ENCODE assay signal across 2 mouse cellular contexts in the genomic region with DNA sequence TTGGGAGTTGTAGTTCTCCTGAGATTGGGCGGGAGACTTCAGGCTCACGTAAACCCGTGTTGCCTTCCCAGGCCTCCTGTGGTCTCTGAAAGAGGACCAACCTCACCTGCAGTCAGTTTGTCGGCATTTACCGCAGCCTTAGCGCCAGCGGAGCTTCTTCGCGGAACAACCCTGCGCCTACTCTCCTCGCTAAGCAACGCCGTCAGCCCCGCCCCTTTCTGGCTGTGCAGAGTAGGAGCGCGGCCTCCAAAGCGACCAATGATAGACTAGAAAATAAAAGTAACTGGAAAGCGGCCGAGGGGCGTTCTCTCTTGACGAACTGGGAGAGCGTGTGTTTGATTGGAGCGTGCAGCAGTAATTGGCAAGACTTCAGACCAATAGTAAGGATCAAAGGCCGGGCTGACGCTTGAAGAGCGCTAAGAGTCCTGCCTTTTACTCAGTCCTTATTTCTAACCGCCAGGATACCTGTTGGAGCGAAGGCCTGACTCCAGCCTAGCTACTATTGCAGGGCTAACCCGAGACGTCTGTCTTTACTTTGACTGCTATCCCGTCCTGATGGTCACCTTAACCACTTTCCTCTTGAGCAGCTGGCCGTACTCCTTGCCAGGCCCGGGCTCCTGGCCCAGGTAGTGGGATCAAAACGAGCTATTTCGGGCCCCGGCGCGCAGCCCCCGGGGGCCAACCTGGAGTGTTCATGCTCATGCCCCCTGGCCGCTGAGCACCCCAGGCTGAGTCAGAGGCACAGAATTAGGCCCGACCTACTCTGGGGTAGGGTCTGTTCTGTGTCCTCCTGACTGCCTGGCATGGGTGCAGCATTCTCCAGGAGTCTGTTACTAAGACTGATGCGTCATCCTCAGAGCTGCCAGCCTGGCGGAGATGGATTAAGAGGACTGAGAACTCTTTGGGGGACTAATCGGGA.
TF ChIP-seq lines count a peak whose summit lies in the region.

Gene Hspb6 (plus strand): TSS at position 77 of the 919 bp plus-strand sequence.
Gene Proser3 (minus strand): TSS at position 198 of the 919 bp plus-strand sequence.

TF ChIP-seq in C2C12, 6 proteins besides CTCF, POLR2A, EP300 and RAD21 (continued from another document):
- no peak for TF ChIP-seq FOSL1 (IDR thresholded peaks at IDR 0.05; ENCODE audit: insufficient read depth, low read length, poor library complexity, severe bottlenecking)
- TF ChIP-seq USF1 (IDR thresholded peaks at IDR 0.05; ENCODE audit: low read depth) = no peak
- TF ChIP-seq MYOD1 (IDR thresholded peaks at IDR 0.05; ENCODE audit: control insufficient read depth, insufficient read length, low read depth) = no peak
- no peak for TF ChIP-seq CEBPB (IDR thresholded peaks at IDR 0.05; ENCODE audit: low read depth)
- no peak for TF ChIP-seq MYOG (IDR thresholded peaks at IDR 0.05; ENCODE audit: control insufficient read depth, extremely low read depth, insufficient read length)

TF ChIP-seq in myocyte, 11 proteins besides CTCF, POLR2A, EP300 and RAD21 (continued from another document):
- TF ChIP-seq CEBPB (IDR thresholded peaks at IDR 0.05; ENCODE audit: insufficient read depth, poor library complexity, severe bottlenecking) = 0 out of 2 replicates have a peak, but pooled peaks have one; percentile 1
- TF ChIP-seq MYOG (IDR thresholded peaks at IDR 0.05; ENCODE audit: control insufficient read depth in 1 of 3, insufficient read depth in 1 of 3, insufficient read length in 2 of 3, low read depth in 2 of 3) = no peak
- no peak for TF ChIP-seq TCF12 (IDR thresholded peaks at IDR 0.05; ENCODE audit: insufficient read depth, poor library complexity, severe bottlenecking)
- no peak for TF ChIP-seq REST (IDR thresholded peaks at IDR 0.05; ENCODE audit: insufficient read depth, insufficient read length)
- no peak for TF ChIP-seq TCF3 (IDR thresholded peaks at IDR 0.05; ENCODE audit: insufficient read length, low read depth)
- TF ChIP-seq SRF (IDR thresholded peaks at IDR 0.05; ENCODE audit: control insufficient read depth, insufficient read length, low read depth) = no peak
- TF ChIP-seq USF1 (IDR thresholded peaks at IDR 0.05; ENCODE audit: low read depth) = no peak
- TF ChIP-seq MAX (IDR thresholded peaks at IDR 0.05; ENCODE audit: low read depth) = no peak
- TF ChIP-seq POLR2AphosphoS2 (IDR thresholded peaks at IDR 0.05; ENCODE audit: insufficient read length, low read depth) = peak; percentile 71
- peak; percentile 58 for TF ChIP-seq E2F4 (IDR thresholded peaks at IDR 0.05; ENCODE audit: insufficient read depth)
